Mouse (Mus musculus): ENCODE measurements around the gene Bbx. TPM values are rescaled to one million over a fixed set of nuclear protein-coding genes. Genes with fewer than 3 reads are reported as not detected.

The Bbx gene
- total RNA-seq, 1 experiment: 31.2 TPM

- no peak for DNase-seq (ENCODE audit: low read depth, low spot score)
- Histone ChIP-seq H3K4me3 (ENCODE audit: insufficient read depth in 1 of 2, low read depth in 1 of 2, low read length in 2 of 2, poor library complexity in 1 of 2, severe bottlenecking in 1 of 2) (no peak overlapping the region), H3K9me3 (ENCODE audit: control insufficient read depth, insufficient read depth, low read depth, low read length) (no peaks in the 10 kb centered on the region), H3K27ac (ENCODE audit: insufficient read depth, low read depth, low read length, poor library complexity, severe bottlenecking) (no peak overlapping the region; the same call in 1 of the 2 replicates), H3K4me1 (ENCODE audit: control insufficient read depth in 2 of 2, insufficient read depth in 2 of 2, low read length in 2 of 2, poor library complexity in 1 of 2) (peaks cover 0 to 5% of the 10 kb centered on the region in 2 experiments; a peak in 1 of 4 replicates), H3K36me3 (ENCODE audit: control insufficient read depth, insufficient read depth, low read length, poor library complexity, severe bottlenecking) (peaks cover 3% of the 10 kb centered on the region; the same call in 1 of the 2 replicates), H3K9ac (ENCODE audit: insufficient read depth, low read depth, low read length, poor library complexity, severe bottlenecking) (no peak overlapping the region)
- no peak for TF ChIP-seq ZC3H11A (IDR thresholded peaks at IDR 0.05; ENCODE audit: borderline replicate concordance, low read depth, low read length)
- TF ChIP-seq MAFK (IDR thresholded peaks at IDR 0.05; ENCODE audit: insufficient read depth, low read depth, low read length): no peak
- no peak for TF ChIP-seq ZNF384 (IDR thresholded peaks at IDR 0.05; ENCODE audit: low read depth, low read length)
- TF ChIP-seq HCFC1 (IDR thresholded peaks at IDR 0.05; ENCODE audit: borderline replicate concordance, insufficient read depth, low read length): no peak
- TF ChIP-seq CHD2 (IDR thresholded peaks at IDR 0.05; ENCODE audit: low read depth, low read length): no peak
- in situ Hi-C loops (cut with MboI; ENCODE audit: low sequenced_read_pairs in 2 of 2, unreplicated experiment in 2 of 2): no loop called here
Measured at GRCm38 (mm10) chr16:50160418-50161271, 271.5 kb downstream of the Bbx start.

- in situ Hi-C loops (cut with MboI; ENCODE audit: low sequenced_read_pairs in 2 of 2, unreplicated experiment in 2 of 2): no loop called here
Measured at GRCm38 (mm10) chr16:50158546-50158945, 273.6 kb downstream of the Bbx start.

GRCm38 (mm10) chr16:50149606-50150005 lies 282.6 kb downstream of the Bbx start:
- no peak for DNase-seq (ENCODE audit: low read depth, low spot score)
- no peaks in the 10 kb centered on the region for H3K9me3 ChIP-seq (ENCODE audit: control insufficient read depth, insufficient read depth, low read depth, low read length)
- in situ Hi-C loops (cut with MboI; ENCODE audit: low sequenced_read_pairs in 2 of 2, unreplicated experiment in 2 of 2): no loop called here
- no peaks in the 10 kb centered on the region for H3K36me3 ChIP-seq (ENCODE audit: control insufficient read depth, insufficient read depth, low read length, poor library complexity, severe bottlenecking)
- no peak overlapping the region for H3K27ac ChIP-seq (ENCODE audit: insufficient read depth, low read depth, low read length, poor library complexity, severe bottlenecking)
- no peaks in the 10 kb centered on the region for H3K4me1 ChIP-seq (ENCODE audit: control insufficient read depth in 2 of 2, insufficient read depth in 2 of 2, low read length in 2 of 2, poor library complexity in 1 of 2)
- TF ChIP-seq HCFC1 (IDR thresholded peaks at IDR 0.05; ENCODE audit: borderline replicate concordance, insufficient read depth, low read length) (no peak), MAFK (IDR thresholded peaks at IDR 0.05; ENCODE audit: insufficient read depth, low read depth, low read length) (no peak), CHD2 (IDR thresholded peaks at IDR 0.05; ENCODE audit: low read depth, low read length) (no peak), ZC3H11A (IDR thresholded peaks at IDR 0.05; ENCODE audit: borderline replicate concordance, low read depth, low read length) (no peak), ZNF384 (IDR thresholded peaks at IDR 0.05; ENCODE audit: low read depth, low read length) (no peak)
- no peak overlapping the region for H3K4me3 ChIP-seq (ENCODE audit: insufficient read depth in 1 of 2, low read depth in 1 of 2, low read length in 2 of 2, poor library complexity in 1 of 2, severe bottlenecking in 1 of 2)
- H3K9ac ChIP-seq (ENCODE audit: insufficient read depth, low read depth, low read length, poor library complexity, severe bottlenecking): no peak overlapping the region

More at GRCm38 (mm10) chr16:50158546-50158945, 273.6 kb downstream of the Bbx start:
- no peak overlapping the region for H3K27ac ChIP-seq (ENCODE audit: insufficient read depth, low read depth, low read length, poor library complexity, severe bottlenecking)
- H3K4me3 ChIP-seq (ENCODE audit: insufficient read depth in 1 of 2, low read depth in 1 of 2, low read length in 2 of 2, poor library complexity in 1 of 2, severe bottlenecking in 1 of 2): no peak overlapping the region
- peaks cover 3% of the 10 kb centered on the region; the same call in 1 of the 2 replicates for H3K36me3 ChIP-seq (ENCODE audit: control insufficient read depth, insufficient read depth, low read length, poor library complexity, severe bottlenecking)
- peaks cover 0 to 3% of the 10 kb centered on the region in 2 experiments; a peak in 1 of 4 replicates for H3K4me1 ChIP-seq (ENCODE audit: control insufficient read depth in 2 of 2, insufficient read depth in 2 of 2, low read length in 2 of 2, poor library complexity in 1 of 2)
- TF ChIP-seq MAFK (IDR thresholded peaks at IDR 0.05; ENCODE audit: insufficient read depth, low read depth, low read length): no peak
- TF ChIP-seq CHD2 (IDR thresholded peaks at IDR 0.05; ENCODE audit: low read depth, low read length): no peak
- TF ChIP-seq ZNF384 (IDR thresholded peaks at IDR 0.05; ENCODE audit: low read depth, low read length): no peak
- TF ChIP-seq HCFC1 (IDR thresholded peaks at IDR 0.05; ENCODE audit: borderline replicate concordance, insufficient read depth, low read length): no peak
- no peak for TF ChIP-seq ZC3H11A (IDR thresholded peaks at IDR 0.05; ENCODE audit: borderline replicate concordance, low read depth, low read length)
- no peaks in the 10 kb centered on the region for H3K9me3 ChIP-seq (ENCODE audit: control insufficient read depth, insufficient read depth, low read depth, low read length)
- no peak for DNase-seq (ENCODE audit: low read depth, low spot score)
- H3K9ac ChIP-seq (ENCODE audit: insufficient read depth, low read depth, low read length, poor library complexity, severe bottlenecking): no peak overlapping the region

GRCm38 (mm10) chr16:50147900-50148299 lies 284.3 kb downstream of the Bbx start:
- Histone ChIP-seq H3K9ac (ENCODE audit: insufficient read depth, low read depth, low read length, poor library complexity, severe bottlenecking) (no peak overlapping the region), H3K27ac (ENCODE audit: insufficient read depth, low read depth, low read length, poor library complexity, severe bottlenecking) (no peak overlapping the region), H3K9me3 (ENCODE audit: control insufficient read depth, insufficient read depth, low read depth, low read length) (no peaks in the 10 kb centered on the region), H3K4me1 (ENCODE audit: control insufficient read depth in 2 of 2, insufficient read depth in 2 of 2, low read length in 2 of 2, poor library complexity in 1 of 2) (no peaks in the 10 kb centered on the region), H3K36me3 (ENCODE audit: control insufficient read depth, insufficient read depth, low read length, poor library complexity, severe bottlenecking) (no peaks in the 10 kb centered on the region), H3K4me3 (ENCODE audit: insufficient read depth in 1 of 2, low read depth in 1 of 2, low read length in 2 of 2, poor library complexity in 1 of 2, severe bottlenecking in 1 of 2) (no peak overlapping the region)
- in situ Hi-C loops (cut with MboI; ENCODE audit: low sequenced_read_pairs in 2 of 2, unreplicated experiment in 2 of 2): no loop called here
- TF ChIP-seq CHD2 (IDR thresholded peaks at IDR 0.05; ENCODE audit: low read depth, low read length) (no peak), ZC3H11A (IDR thresholded peaks at IDR 0.05; ENCODE audit: borderline replicate concordance, low read depth, low read length) (no peak), ZNF384 (IDR thresholded peaks at IDR 0.05; ENCODE audit: low read depth, low read length) (no peak), HCFC1 (IDR thresholded peaks at IDR 0.05; ENCODE audit: borderline replicate concordance, insufficient read depth, low read length) (no peak), MAFK (IDR thresholded peaks at IDR 0.05; ENCODE audit: insufficient read depth, low read depth, low read length) (no peak)
- no peak for DNase-seq (ENCODE audit: low read depth, low spot score)

Other genes starting within 250 kb of the Bbx start
- gene Ccdc54, start 158.8 kb upstream of the Bbx start, total RNA-seq (2012; rRNA removed): not detected in 2 replicates